Mouse (Mus musculus) heart, postnatal 0 days (tissue): ENCODE data around the gene Camk2g.

Source experiments
- CTCF ChIP-seq: IDR thresholded peaks from 2 replicates; pipeline ENCODE4 v1.5.1; 2016; ENCODE audit warnings: antibody characterized with exemption, control low read depth, low read depth
- EP300 ChIP-seq: IDR thresholded peaks from 2 replicates; pipeline ENCODE4 v1.6.1; 2016; ENCODE audit warnings: antibody characterized with exemption, low read depth

DNA sequence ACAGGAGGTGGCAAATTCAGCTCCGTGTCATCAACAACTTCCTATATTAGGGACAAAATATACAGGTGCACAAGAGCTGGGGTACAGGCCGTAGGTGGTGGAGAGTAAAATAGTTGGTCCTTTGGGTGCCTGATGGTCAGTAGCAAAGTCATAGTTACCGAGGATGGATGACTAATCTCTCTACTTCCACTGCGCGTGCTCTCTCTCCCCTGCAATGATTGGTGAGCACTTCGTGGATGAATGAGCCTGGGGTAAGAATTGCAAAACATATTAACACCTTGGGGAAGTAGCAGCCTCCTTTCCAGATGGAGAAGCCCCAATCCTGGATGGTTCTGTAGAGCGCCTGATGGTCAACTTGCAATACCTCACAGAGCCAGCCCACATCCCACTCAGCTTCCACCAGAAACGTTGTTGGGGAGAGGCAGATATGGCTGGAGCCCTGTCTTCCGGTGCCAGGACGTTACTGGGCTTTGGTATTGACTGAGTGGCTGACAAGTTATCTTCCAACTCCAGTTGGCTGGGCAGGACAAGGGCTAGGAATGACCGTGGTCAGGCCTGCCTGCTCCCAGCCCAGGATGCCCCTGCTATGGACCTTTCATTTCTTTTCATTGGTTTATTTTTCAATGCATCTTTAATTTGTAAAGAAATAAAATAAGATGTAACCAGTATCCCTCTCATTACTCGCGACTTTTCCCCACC lies 99.6 kb downstream of the Camk2g start:
- TF ChIP-seq EP300 (no peak), CTCF (no peak)
